Mouse (Mus musculus) limb, embryonic 12.5 days (tissue): ENCODE results near the gene Cebpb. TPM values are rescaled to one million over a fixed set of nuclear protein-coding genes. Genes with fewer than 3 reads are reported as not detected.
"Not testable (repeated sequence)": the region's sequence is repeated elsewhere in the genome, so short reads cannot be mapped to it uniquely, and the experiment has no call there.

Experiments used
- ATAC-seq: fragments of 200-750 bp; cut with Nextera tagmentation; 2 replicates; pipeline ENCODE4 v1.8.0; 2017; ENCODE audit warnings: low read depth, moderate TSS enrichment; ENCODE audit not compliant: insufficient number of reproducible peaks, insufficient read depth, low FRiP score, low TSS enrichment
- H3K27ac ChIP-seq: fragments of 300-500 bp; sonication (generic); 2 replicates; pipeline ENCODE4 v1.5.1; 2016; ENCODE audit warnings: mild to moderate bottlenecking, moderate library complexity
- H3K27me3 ChIP-seq: fragments of 300-500 bp; sonication (generic); 2 replicates; pipeline ENCODE4 v1.6.1; 2016; ENCODE audit warnings: mild to moderate bottlenecking, moderate library complexity
- H3K36me3 ChIP-seq: fragments of 300-500 bp; sonication (generic); 2 replicates; pipeline ENCODE4 v1.6.1; 2016; ENCODE audit warnings: mild to moderate bottlenecking, moderate library complexity
- H3K4me1 ChIP-seq: fragments of 300-500 bp; sonication (generic); replicated peaks from 2 replicates; pipeline ENCODE4 v1.6.1; 2016
- H3K4me2 ChIP-seq: fragments of 300-500 bp; sonication (generic); 2 replicates; pipeline ENCODE4 v1.6.1; 2016; ENCODE audit warnings: mild to moderate bottlenecking, moderate library complexity
- H3K4me3 ChIP-seq: fragments of 300-500 bp; sonication (generic); replicated peaks from 2 replicates; pipeline ENCODE4 v1.5.1; 2016; ENCODE audit warnings: mild to moderate bottlenecking
- H3K9ac ChIP-seq: fragments of 300-500 bp; sonication (generic); replicated peaks from 2 replicates; pipeline ENCODE4 v1.6.1; 2016; ENCODE audit warnings: mild to moderate bottlenecking, moderate library complexity
- H3K9me3 ChIP-seq: fragments of 300-500 bp; sonication (generic); 2 replicates; pipeline ENCODE4 v1.6.1; 2016; ENCODE audit warnings: mild to moderate bottlenecking, moderate library complexity
- WGBS: fragments of 180-500 bp; shearing (Covaris S2); methylation state at CpG from one replicate; pipeline ENCODE4 v1.1.7; 2016; 5-methylcytosine and 5-hydroxymethylcytosine counted together
- polyA plus RNA-seq: library from polyadenylated mRNA; unstranded; fragments of >200 nt; fragmentation: Nextera tagmentation; extraction: Ambion mirVana; gene quantifications from 2 replicates; pipeline ENCODE4 v1.2.1, GENCODE M21; 2016

Cebpb gene
- polyA plus RNA-seq: 3.7 and 4.0 TPM in 2 replicates

DNA sequence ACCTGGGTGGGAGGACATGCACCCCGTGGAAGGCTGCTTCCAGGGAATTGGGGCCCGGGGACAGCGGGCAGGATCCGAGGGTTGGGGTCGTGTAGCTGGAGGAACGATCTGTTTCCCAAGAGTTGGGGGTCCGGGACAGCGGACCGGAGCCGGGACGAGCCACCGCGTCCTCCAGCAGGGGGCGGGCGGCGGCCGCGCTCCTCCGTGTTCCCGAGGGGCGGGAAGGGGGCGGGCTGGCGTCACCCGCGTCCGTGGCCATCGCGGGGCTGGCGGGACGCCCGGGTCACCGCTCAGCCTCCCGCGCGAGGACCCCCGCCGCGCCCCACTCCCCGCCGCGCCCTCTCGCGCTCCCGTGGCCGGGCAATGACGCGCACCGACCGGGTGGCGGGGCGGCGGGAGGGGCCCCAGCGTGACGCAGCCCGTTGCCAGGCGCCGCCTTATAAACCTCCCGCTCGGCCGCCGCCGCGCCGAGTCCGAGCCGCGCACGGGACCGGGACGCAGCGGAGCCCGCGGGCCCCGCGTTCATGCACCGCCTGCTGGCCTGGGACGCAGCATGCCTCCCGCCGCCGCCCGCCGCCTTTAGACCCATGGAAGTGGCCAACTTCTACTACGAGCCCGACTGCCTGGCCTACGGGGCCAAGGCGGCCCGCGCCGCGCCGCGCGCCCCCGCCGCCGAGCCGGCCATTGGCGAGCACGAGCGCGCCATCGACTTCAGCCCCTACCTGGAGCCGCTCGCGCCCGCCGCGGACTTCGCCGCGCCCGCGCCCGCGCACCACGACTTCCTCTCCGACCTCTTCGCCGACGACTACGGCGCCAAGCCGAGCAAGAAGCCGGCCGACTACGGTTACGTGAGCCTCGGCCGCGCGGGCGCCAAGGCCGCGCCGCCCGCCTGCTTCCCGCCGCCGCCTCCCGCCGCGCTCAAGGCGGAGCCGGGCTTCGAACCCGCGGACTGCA lies at the start of gene Cebpb:
Gene Cebpb (plus strand): TSS at position 418 of the 954 bp plus-strand sequence.
- no peaks in the 10 kb centered on the region for H3K9me3 ChIP-seq
- H3K36me3 ChIP-seq: no peaks in the 10 kb centered on the region
- peak within 1 kb of the TSS; percentile 90 for H3K4me2 ChIP-seq
- H3K27ac ChIP-seq: no peak within 1 kb of the TSS
- ATAC-seq: peak; percentile 5; the same call in 1 of the 2 replicates
- under 1% methylated on average over 135 of the region's 147 CpGs for WGBS
- peaks cover 11% of the 10 kb centered on the region; the same call in 1 of the 2 replicates for H3K4me1 ChIP-seq
- peak within 1 kb of the TSS; percentile 67 for H3K9ac ChIP-seq
- peaks cover 75% of the 10 kb centered on the region for H3K27me3 ChIP-seq
- H3K4me3 ChIP-seq: peak within 1 kb of the TSS; percentile 69

DNA sequence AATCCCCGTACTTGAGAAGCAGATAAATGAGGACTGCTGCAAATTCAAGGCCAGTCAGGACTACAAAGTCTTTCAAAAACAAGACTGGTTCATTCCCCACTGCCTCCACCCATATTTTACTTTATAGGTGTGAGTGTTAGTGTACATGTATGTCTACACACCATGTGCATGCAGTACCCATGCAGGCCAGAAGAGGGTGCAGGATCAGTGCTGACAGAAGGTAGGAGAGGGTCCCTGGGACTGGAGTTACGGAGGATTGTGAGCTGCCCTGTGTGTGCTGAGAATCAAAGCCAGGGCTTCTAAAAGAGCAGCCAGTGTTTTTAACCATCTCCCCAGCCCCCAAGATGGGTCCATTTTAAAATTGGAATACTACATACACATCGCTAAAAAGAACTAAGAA lies 48.4 kb upstream of the Cebpb start:
- 76% methylated on average over 3 of the region's 3 CpGs for WGBS
- H3K36me3 ChIP-seq: peaks cover 31% of the 10 kb centered on the region
- no peak overlapping the region for H3K4me2 ChIP-seq
- H3K9me3 ChIP-seq: no peaks in the 10 kb centered on the region
- no peak for ATAC-seq
- H3K27me3 ChIP-seq: no peaks in the 10 kb centered on the region
- no peaks in the 10 kb centered on the region for H3K4me1 ChIP-seq
- no peak overlapping the region for H3K9ac ChIP-seq
- H3K4me3 ChIP-seq: no peak overlapping the region
- no peak overlapping the region for H3K27ac ChIP-seq

DNA sequence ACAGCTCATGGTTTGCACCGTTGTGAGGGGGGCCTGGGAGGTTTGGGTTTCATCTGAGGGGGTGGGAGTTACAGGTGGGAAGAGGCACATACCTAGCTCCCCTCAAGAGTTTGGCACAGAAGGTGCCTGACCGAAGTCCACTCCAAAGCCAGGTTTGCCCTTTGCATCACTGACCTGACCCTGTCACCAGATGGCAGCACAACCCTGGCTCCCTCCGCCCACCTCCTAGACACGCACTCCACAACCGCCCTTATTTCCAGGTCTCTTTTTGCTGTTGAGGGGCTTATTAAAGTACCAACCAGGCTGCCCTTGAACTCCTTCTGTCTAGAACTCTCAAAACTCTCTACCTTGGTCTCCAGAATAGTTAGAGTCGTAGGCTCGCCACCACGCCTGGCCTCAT lies 47.4 kb upstream of the Cebpb start:
- H3K9me3 ChIP-seq: no peaks in the 10 kb centered on the region
- H3K4me2 ChIP-seq: no peak overlapping the region
- ATAC-seq: no peak
- no peaks in the 10 kb centered on the region for H3K4me1 ChIP-seq
- H3K27me3 ChIP-seq: no peaks in the 10 kb centered on the region
- WGBS: 57% methylated on average over 8 of the region's 8 CpGs
- H3K27ac ChIP-seq: no peak overlapping the region
- no peak overlapping the region for H3K4me3 ChIP-seq
- no peak overlapping the region for H3K9ac ChIP-seq
- peaks cover 41% of the 10 kb centered on the region for H3K36me3 ChIP-seq

DNA sequence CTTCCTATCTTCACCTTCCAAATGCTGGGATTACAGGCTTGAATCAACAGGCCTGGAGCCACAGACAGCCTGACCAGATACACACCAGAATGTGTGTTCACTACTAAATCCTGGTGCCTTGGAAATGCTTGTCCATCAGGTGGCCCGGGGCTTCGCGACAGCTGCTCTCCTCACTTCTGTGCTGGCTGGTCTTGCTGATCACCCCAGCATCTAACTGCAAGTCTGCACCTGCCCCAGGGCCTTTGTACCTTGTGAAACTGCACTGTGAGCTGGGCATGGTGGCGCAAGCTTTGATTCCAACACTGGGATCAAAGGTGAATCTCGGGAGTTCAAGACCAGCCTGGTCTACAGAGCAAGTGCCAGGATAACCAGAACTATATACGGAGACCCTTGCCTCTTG lies 46.6 kb upstream of the Cebpb start:
- H3K4me3 ChIP-seq: no peak overlapping the region
- H3K27me3 ChIP-seq: no peaks in the 10 kb centered on the region
- no peak overlapping the region for H3K27ac ChIP-seq
- ATAC-seq: no peak
- H3K9ac ChIP-seq: no peak overlapping the region
- peaks cover 48% of the 10 kb centered on the region for H3K36me3 ChIP-seq
- H3K4me2 ChIP-seq: no peak overlapping the region
- WGBS: 82% methylated on average over 6 of the region's 6 CpGs
- no peaks in the 10 kb centered on the region for H3K4me1 ChIP-seq
- H3K9me3 ChIP-seq: no peaks in the 10 kb centered on the region

DNA sequence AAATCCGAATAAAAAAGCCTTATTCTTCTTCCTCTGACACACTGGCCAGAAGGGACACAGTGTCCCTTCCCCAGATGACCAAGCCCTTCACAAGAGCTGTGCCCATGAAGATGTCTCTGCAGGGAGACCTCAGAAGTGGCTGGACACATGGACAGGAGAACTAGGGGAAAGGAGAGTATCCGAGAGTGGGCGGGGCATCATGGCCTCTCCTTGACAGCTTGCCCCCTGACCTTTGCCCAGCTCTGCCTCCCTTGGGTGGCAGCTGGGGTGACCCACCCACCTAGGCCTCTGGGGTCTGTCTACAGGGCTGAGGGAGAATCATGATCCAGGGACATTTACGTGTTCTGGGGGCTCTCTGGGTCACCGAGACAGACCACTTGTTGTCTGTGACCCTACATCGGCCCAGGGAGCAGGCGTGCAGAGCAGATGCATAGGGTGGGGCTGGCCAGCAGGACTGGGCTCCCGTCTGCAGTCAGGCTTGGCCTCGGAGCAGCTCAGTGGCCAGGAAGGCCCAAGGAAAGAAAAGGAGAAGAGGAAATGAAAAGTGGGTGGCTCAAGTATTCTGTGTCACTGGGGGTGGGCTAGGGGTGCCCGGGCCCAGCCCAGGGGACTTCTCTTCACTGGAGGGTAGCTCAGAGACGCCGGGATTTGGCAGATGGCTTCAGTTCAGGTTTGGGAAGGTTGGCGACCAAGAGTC lies 45.2 kb upstream of the Cebpb start:
- H3K27ac ChIP-seq, H3K4me1 ChIP-seq, H3K9ac ChIP-seq, H3K4me3 ChIP-seq, ATAC-seq, H3K4me2 ChIP-seq, H3K9me3 ChIP-seq, H3K27me3 ChIP-seq: not testable (repeated sequence)
- WGBS: 87% methylated on average over 13 of the region's 13 CpGs
- peaks cover 58% of the 10 kb centered on the region for H3K36me3 ChIP-seq

DNA sequence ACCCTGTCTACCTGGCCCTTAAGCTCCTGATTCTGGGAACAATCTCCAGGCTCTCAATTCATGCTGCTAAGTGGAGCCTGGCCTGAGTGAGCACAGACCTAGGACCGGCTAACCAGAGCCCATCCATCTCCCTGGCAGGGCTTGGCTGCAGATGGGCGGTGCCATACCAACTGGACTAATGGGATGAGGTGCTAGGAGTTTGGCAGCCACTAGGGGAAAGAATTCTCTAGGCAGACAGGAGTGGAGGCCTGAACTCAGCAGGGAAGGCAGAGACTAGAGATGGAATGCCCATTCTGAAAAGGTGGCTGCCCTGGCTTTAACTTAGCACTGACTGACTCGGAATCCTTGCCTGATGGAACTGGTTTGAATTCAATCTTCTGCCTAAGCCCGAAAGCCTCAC lies 42.3 kb upstream of the Cebpb start:
- Histone ChIP-seq H3K27me3 (no peaks in the 10 kb centered on the region), H3K4me3 (no peak overlapping the region), H3K27ac (no peak overlapping the region), H3K4me1 (no peaks in the 10 kb centered on the region), H3K9ac (no peak overlapping the region), H3K36me3 (peaks cover 80% of the 10 kb centered on the region), H3K4me2 (no peak overlapping the region), H3K9me3 (no peaks in the 10 kb centered on the region)
- WGBS: 70% methylated on average over 4 of the region's 4 CpGs
- ATAC-seq: no peak

DNA sequence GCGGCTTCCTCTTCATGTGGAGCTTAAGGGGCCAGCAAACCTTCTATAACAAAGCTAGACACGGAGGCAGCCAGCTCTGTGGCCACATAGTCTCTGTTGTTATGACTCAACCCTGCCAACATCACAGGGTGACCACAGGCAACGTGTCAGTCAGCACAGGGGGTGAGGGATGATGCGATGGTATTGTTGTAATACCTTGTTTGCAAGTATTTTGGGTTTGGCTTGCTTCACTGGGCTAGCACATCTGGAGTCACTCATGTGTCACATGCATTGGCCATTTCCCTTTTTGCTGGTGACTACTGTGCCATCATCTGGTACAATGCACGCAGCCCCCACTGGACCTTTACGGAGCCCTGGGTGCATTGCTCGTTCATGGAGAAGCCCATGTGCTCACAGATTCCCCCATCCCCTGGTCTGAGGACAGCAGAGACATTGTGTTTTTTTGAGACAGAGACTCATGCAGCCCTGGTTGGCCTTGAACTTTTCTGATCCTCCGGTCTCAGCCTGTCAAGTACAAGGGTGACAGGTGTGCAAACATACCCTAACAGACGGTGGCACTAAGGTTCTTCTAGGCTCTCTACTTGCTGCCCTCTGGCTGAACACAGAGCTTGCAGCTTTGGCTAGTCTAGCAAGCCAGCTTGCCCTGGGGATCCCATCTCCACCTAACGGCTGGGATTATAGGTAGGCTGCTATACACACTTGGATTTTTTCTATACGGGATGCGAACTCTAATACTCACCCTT lies 39.3 kb upstream of the Cebpb start:
- H3K36me3 ChIP-seq: peaks cover 88% of the 10 kb centered on the region
- no peaks in the 10 kb centered on the region for H3K27me3 ChIP-seq
- H3K9ac ChIP-seq: no peak overlapping the region
- no peak for ATAC-seq
- H3K27ac ChIP-seq: no peak overlapping the region
- H3K9me3 ChIP-seq: no peaks in the 10 kb centered on the region
- no peaks in the 10 kb centered on the region for H3K4me1 ChIP-seq
- WGBS: 89% methylated on average over 12 of the region's 12 CpGs
- no peak overlapping the region for H3K4me2 ChIP-seq
- H3K4me3 ChIP-seq: no peak overlapping the region

DNA sequence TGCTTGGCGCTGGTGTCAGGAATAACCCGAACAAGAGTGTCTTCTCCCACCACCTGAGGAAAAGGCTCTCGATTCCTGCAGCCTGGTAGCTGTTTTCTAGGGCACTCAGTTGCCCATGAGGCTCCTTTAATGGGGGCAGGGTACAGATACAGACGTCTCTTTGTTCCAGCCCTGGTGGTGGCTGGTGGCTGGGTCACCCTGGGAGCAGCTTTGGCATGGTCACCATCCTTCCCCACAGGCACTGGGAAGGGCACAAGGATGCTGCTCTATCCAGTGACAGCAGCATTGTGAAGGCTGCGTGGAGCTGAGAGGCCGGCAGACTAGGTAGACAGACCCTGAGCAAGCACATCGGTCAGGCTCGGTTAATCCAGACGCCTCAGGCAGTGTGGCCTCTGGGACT lies 37.1 kb upstream of the Cebpb start:
- no peak overlapping the region for H3K9ac ChIP-seq
- H3K27ac ChIP-seq: no peak overlapping the region
- no peaks in the 10 kb centered on the region for H3K9me3 ChIP-seq
- ATAC-seq: no peak
- H3K4me2 ChIP-seq: no peak overlapping the region
- WGBS: 87% methylated on average over 9 of the region's 9 CpGs
- H3K4me1 ChIP-seq: no peaks in the 10 kb centered on the region
- H3K27me3 ChIP-seq: no peaks in the 10 kb centered on the region
- H3K36me3 ChIP-seq: peaks cover 76% of the 10 kb centered on the region
- no peak overlapping the region for H3K4me3 ChIP-seq

DNA sequence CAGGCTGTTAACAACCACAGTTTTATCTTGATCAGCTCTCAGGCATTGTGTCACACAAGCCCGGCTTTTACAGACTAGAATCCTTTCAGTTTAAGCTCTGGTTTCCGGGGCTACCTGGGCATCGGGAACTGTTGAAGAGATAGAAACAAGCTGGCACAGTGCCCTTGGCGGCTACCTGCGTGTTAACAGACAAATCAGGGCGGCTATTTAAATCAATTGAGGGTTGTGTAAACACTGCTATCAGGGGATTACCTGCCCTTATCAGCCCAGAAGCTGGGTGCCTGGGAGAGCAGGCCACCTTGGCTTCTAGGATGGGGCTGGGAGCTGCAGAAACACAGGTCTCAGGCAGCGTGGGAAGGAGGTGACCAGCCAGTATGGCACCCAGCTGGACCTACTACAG lies 36.0 kb upstream of the Cebpb start:
- Histone ChIP-seq H3K27ac (no peak overlapping the region), H3K4me1 (no peaks in the 10 kb centered on the region), H3K36me3 (peaks cover 79% of the 10 kb centered on the region)

DNA sequence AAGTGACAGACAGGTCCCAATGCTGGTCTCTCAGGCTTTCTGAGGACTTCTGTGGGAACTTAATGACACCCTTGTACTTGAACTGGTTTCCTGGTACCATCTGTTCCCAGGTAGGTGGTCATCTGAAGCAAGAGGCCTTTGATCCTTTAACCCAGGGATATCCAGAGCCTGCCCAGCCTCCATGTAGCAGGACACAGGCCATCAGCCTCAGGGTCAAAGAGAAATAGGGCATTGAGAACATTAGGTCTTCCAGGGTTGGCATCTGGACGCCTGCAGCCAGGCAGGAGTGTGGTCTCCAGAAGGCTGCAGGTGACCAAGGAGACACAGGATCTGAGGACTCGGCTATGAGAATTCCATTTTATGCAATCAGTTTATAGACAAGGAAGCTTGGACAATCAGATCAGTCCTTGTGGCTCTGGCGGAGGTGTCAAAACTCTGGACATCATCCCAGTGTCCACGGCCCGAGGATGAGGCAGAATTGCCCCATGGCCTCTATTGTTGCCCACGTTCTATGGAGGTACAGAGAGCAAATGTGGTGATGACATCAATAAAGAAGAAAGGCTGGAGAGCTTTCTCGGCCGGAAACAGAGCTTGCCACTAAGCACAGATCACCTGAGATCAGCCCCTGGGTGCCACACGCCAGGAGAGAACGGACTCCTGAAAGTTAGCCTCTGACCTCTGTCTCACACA lies 33.7 kb upstream of the Cebpb start:
- no peak overlapping the region for H3K4me2 ChIP-seq
- no peak for ATAC-seq
- no peak overlapping the region for H3K9ac ChIP-seq
- H3K27me3 ChIP-seq: no peaks in the 10 kb centered on the region
- H3K4me1 ChIP-seq: peaks cover 13% of the 10 kb centered on the region
- no peaks in the 10 kb centered on the region for H3K9me3 ChIP-seq
- H3K36me3 ChIP-seq: peaks cover 63% of the 10 kb centered on the region
- WGBS: 81% methylated on average over 10 of the region's 10 CpGs
- H3K27ac ChIP-seq: no peak overlapping the region
- H3K4me3 ChIP-seq: no peak overlapping the region

More for the DNA sequence above, 36.0 kb upstream of the Cebpb start:
- ATAC-seq: no peak
- Histone ChIP-seq H3K4me2 (no peak overlapping the region), H3K27me3 (no peaks in the 10 kb centered on the region), H3K4me3 (no peak overlapping the region), H3K9me3 (no peaks in the 10 kb centered on the region), H3K9ac (no peak overlapping the region)
- 90% methylated on average over 7 of the region's 7 CpGs for WGBS
